Mouse (Mus musculus) gastrocnemius, adult 8-10 months (tissue): ENCODE measurements around the gene Ccdc88c. TPM values are rescaled to one million over a fixed set of nuclear protein-coding genes. Genes with fewer than 3 reads are reported as not detected.
A peak's percentile ranks its signal among the peaks of the same experiment; 100 is the strongest.

Source experiments
- DNase-seq, 2 experiments: peaks; one replicate each; pipeline ENCODE4 v3.0.0; 2022; ENCODE audit warnings: low spot score in 2 of 2
- total RNA-seq, 4 experiments: library from RNA; stranded (reverse); gene quantifications; 2 replicates each; pipeline ENCODE4 v1.2.4; 2022

Ccdc88c gene
- total RNA-seq, 4 experiments from 2014 or later, result 32.5 to 47.7 (median 37.3) TPM

- no peak for DNase-seq
Observed at GRCm38 (mm10) chr12:100969808-100970207, 59.0 kb downstream of the Ccdc88c start.

GRCm38 (mm10) chr12:100967383-100967782 lies 61.5 kb downstream of the Ccdc88c start:
- DNase-seq, result no peak

- DNase-seq, result no peak
Observed at GRCm38 (mm10) chr12:100966253-100966652, 62.6 kb downstream of the Ccdc88c start.

GRCm38 (mm10) chr12:100965298-100965697 lies 63.6 kb downstream of the Ccdc88c start:
- DNase-seq, result no peak

GRCm38 (mm10) chr12:100958621-100959592 lies 69.9 kb downstream of the Ccdc88c start:
- DNase-seq, result peak; percentile 47 to 62

GRCm38 (mm10) chr12:100958006-100958405 lies 70.8 kb downstream of the Ccdc88c start:
- DNase-seq, result peak; percentile 52 to 65

- no peak for DNase-seq
Observed at GRCm38 (mm10) chr12:100957257-100957656, 71.6 kb downstream of the Ccdc88c start.

- no peak for DNase-seq
Observed at GRCm38 (mm10) chr12:100956825-100957224, 72.0 kb downstream of the Ccdc88c start.

- no peak for DNase-seq
Observed at GRCm38 (mm10) chr12:100956028-100956427, 72.8 kb downstream of the Ccdc88c start.

GRCm38 (mm10) chr12:100953926-100954325 lies 74.9 kb downstream of the Ccdc88c start:
- no peak for DNase-seq

GRCm38 (mm10) chr12:100952193-100952931 lies 76.5 kb downstream of the Ccdc88c start:
- peak; percentile 46 to 60 for DNase-seq

- no peak for DNase-seq
Observed at GRCm38 (mm10) chr12:100949146-100949545, 79.7 kb downstream of the Ccdc88c start.

- no peak for DNase-seq
Observed at GRCm38 (mm10) chr12:100948021-100948420, 80.8 kb downstream of the Ccdc88c start.

GRCm38 (mm10) chr12:100945948-100946347 lies 82.9 kb downstream of the Ccdc88c start:
- no peak for DNase-seq

GRCm38 (mm10) chr12:100945501-100945900 lies 83.4 kb downstream of the Ccdc88c start:
- DNase-seq, result no peak

- peak in 1 of 2 experiments; percentile 26 for DNase-seq
Observed at GRCm38 (mm10) chr12:100944921-100945336, 83.9 kb downstream of the Ccdc88c start.

- no peak for DNase-seq
Observed at GRCm38 (mm10) chr12:100943146-100943545, 85.7 kb downstream of the Ccdc88c start.

GRCm38 (mm10) chr12:100941361-100941760 lies 87.5 kb downstream of the Ccdc88c start:
- no peak for DNase-seq

- no peak for DNase-seq
Observed at GRCm38 (mm10) chr12:100937441-100938360, 91.2 kb downstream of the Ccdc88c start.

GRCm38 (mm10) chr12:100936737-100937136 lies 92.1 kb downstream of the Ccdc88c start:
- DNase-seq, result no peak

- peak; percentile 59 to 62 for DNase-seq
Observed at GRCm38 (mm10) chr12:100936116-100936515, 92.7 kb downstream of the Ccdc88c start.
